Mouse (Mus musculus) liver, embryonic 14.5 days (tissue): ENCODE results near the gene Nuak1. TPM values are rescaled to one million over a fixed set of nuclear protein-coding genes. Genes with fewer than 3 reads are reported as not detected.

Source experiments
- ATAC-seq: fragments of 200-750 bp; cut with Nextera tagmentation; 2 replicates; pipeline ENCODE4 v1.8.0; 2017; ENCODE audit warnings: moderate number of reproducible peaks, mild to moderate bottlenecking, moderate library complexity; ENCODE audit not compliant: insufficient read depth
- DNase-seq, 3 experiments: peaks; one replicate each; pipeline ENCODE4 v3.0.0-alpha.2; 2012 to 2013; ENCODE audit warnings: low read depth in 3 of 3, low spot score in 3 of 3
- H3K27ac ChIP-seq: fragments of 300-500 bp; sonication (generic); 2 replicates; pipeline ENCODE4 v1.5.1; 2014; ENCODE audit warnings: moderate library complexity, mild to moderate bottlenecking, control low read depth, inconsistent platforms
- H3K27me3 ChIP-seq: fragments of 300-500 bp; sonication (generic); 2 replicates; pipeline ENCODE4 v1.6.1; 2014; ENCODE audit warnings: mild to moderate bottlenecking, low read length, moderate library complexity; ENCODE audit not compliant: control insufficient read depth, insufficient read depth
- H3K36me3 ChIP-seq: fragments of 300-500 bp; sonication (generic); replicated peaks from 2 replicates; pipeline ENCODE4 v1.6.1; 2014; ENCODE audit warnings: low read depth; ENCODE audit not compliant: control insufficient read depth, insufficient read depth
- H3K4me1 ChIP-seq, 2 experiments: fragments of 200-500 bp in 1 of 2; fragments of 300-500 bp in 1 of 2; sonication (generic) in 1 of 2; replicated peaks; 2 replicates each; pipeline ENCODE4 v1.6.1; 2012 to 2014; ENCODE audit warnings: antibody characterized with exemption in 1 of 2, inconsistent platforms in 1 of 2, low read length in 1 of 2; ENCODE audit not compliant: control insufficient read depth in 2 of 2, insufficient read depth in 2 of 2
- H3K4me2 ChIP-seq: fragments of 300-500 bp; sonication (generic); 2 replicates; pipeline ENCODE4 v1.6.1; 2014; ENCODE audit warnings: low read depth, mild to moderate bottlenecking, control low read depth, moderate library complexity
- H3K4me3 ChIP-seq, 2 experiments: fragments of 200-500 bp in 1 of 2; fragments of 300-500 bp in 1 of 2; sonication (generic) in 1 of 2; 2 replicates each; pipeline ENCODE4 v1.5.1; 2012 to 2014; ENCODE audit warnings: low read depth in 2 of 2, low read length in 2 of 2, mild to moderate bottlenecking in 2 of 2, control low read depth in 1 of 2, inconsistent platforms in 1 of 2, moderate library complexity in 1 of 2; ENCODE audit not compliant: insufficient read depth in 1 of 2
- H3K9ac ChIP-seq: fragments of 300-500 bp; sonication (generic); replicated peaks from 2 replicates; pipeline ENCODE4 v1.6.1; 2014; ENCODE audit warnings: mild to moderate bottlenecking, control low read depth, moderate library complexity
- H3K9me3 ChIP-seq: fragments of 300-500 bp; sonication (generic); 2 replicates; pipeline ENCODE4 v1.6.1; 2016; ENCODE audit warnings: low read length, mixed read lengths; ENCODE audit not compliant: control insufficient read depth
- CTCF ChIP-seq: IDR thresholded peaks from 2 replicates; pipeline ENCODE4 v1.5.1; 2016; ENCODE audit warnings: antibody characterized with exemption, low read depth, control low read depth
- EP300 ChIP-seq: IDR thresholded peaks from 2 replicates; pipeline ENCODE4 v1.6.1; 2016; ENCODE audit warnings: antibody characterized with exemption, low read depth
- WGBS: fragments of 180-500 bp; shearing (Covaris S2); extraction: QIAGEN DNeasy Blood & Tissue Kit; methylation state at CpG from one replicate; pipeline ENCODE4 v1.1.7; 2014; ENCODE audit not compliant: insufficient replicate concordance; 5-methylcytosine and 5-hydroxymethylcytosine counted together
- polyA plus RNA-seq, 2 experiments: library from polyadenylated mRNA; depleted of rRNA in 1 of 2; stranded (reverse) in 1 of 2; unstranded in 1 of 2; fragments of >200 nt; fragmentation: Nextera tagmentation in 1 of 2; extraction: Ambion mirVana in 1 of 2; gene quantifications; 2 replicates each; pipeline versions ENCODE4 v1.2.1 to v1.2.3; 2012 to 2014

The Nuak1 gene
- polyA plus RNA-seq (2012; rRNA removed) (0.34 and 0.42 TPM in 2 replicates), polyA plus RNA-seq (2014; fragmentation: Nextera tagmentation; extraction: Ambion mirVana) (0.03 and 0.13 TPM in 2 replicates)

- peak within 1 kb of the TSS; percentile 62 for H3K4me2 ChIP-seq
- ATAC-seq = peak; percentile 71
- H3K27ac ChIP-seq = no peak within 1 kb of the TSS
- H3K4me3 ChIP-seq = peak within 1 kb of the TSS; percentile 53 to 58
- H3K9ac ChIP-seq = peak within 1 kb of the TSS; percentile 52
- peak in 1 of 3 experiments; percentile 20 for DNase-seq
- H3K4me1 ChIP-seq = 0 out of 4 replicates have a peak, but pooled peaks cover 0 to 4% of the 10 kb centered on the region in 2 experiments
- TF ChIP-seq EP300 (no peak), CTCF (no peak)
- H3K9me3 ChIP-seq = no peaks in the 10 kb centered on the region
- H3K27me3 ChIP-seq = peaks cover 41% of the 10 kb centered on the region
- no peaks in the 10 kb centered on the region for H3K36me3 ChIP-seq
- 1% methylated on average over 85 of the region's 94 CpGs for WGBS
Measured at GRCm38 (mm10) chr10:84440541-84441433, at the start of gene Nuak1. TSS of gene Nuak1 (minus strand) at chr10:84440597.

- no peak overlapping the region for H3K27ac ChIP-seq
- no peaks in the 10 kb centered on the region for H3K27me3 ChIP-seq
- H3K9ac ChIP-seq = no peak overlapping the region
- H3K9me3 ChIP-seq = no peaks in the 10 kb centered on the region
- H3K36me3 ChIP-seq = no peaks in the 10 kb centered on the region
- no peaks in the 10 kb centered on the region; a peak in 1 of 4 replicates for H3K4me1 ChIP-seq
- no peak for TF ChIP-seq CTCF
- TF ChIP-seq EP300 = no peak
- DNase-seq (no peak), ATAC-seq (no peak)
- H3K4me3 ChIP-seq = no peak overlapping the region
- 22% methylated on average over 5 of the region's 5 CpGs for WGBS
- H3K4me2 ChIP-seq = no peak overlapping the region
Measured at GRCm38 (mm10) chr10:84490115-84490514, 49.7 kb upstream of the Nuak1 start.

GRCm38 (mm10) chr10:84488315-84488714 is 47.9 kb upstream of the Nuak1 start:
- Histone ChIP-seq H3K4me1 (no peaks in the 10 kb centered on the region; a peak in 1 of 4 replicates), H3K27me3 (no peaks in the 10 kb centered on the region), H3K9me3 (no peaks in the 10 kb centered on the region), H3K4me2 (no peak overlapping the region), H3K9ac (no peak overlapping the region), H3K27ac (no peak overlapping the region), H3K4me3 (no peak overlapping the region), H3K36me3 (no peaks in the 10 kb centered on the region)
- TF ChIP-seq CTCF (peak; percentile 89), EP300 (no peak)
- WGBS = 27% methylated on average over 6 of the region's 6 CpGs
- ATAC-seq (no peak), DNase-seq (peak; percentile 22 to 28 (median 22))

- no peak overlapping the region for H3K4me3 ChIP-seq
- no peaks in the 10 kb centered on the region for H3K36me3 ChIP-seq
- H3K4me1 ChIP-seq = peaks cover 0 to 5% of the 10 kb centered on the region in 2 experiments; a peak in 1 of 4 replicates
- H3K27me3 ChIP-seq = no peaks in the 10 kb centered on the region
- no peaks in the 10 kb centered on the region for H3K9me3 ChIP-seq
- no peak overlapping the region for H3K4me2 ChIP-seq
- 43% methylated on average over 1 of the region's 1 CpGs for WGBS
- ATAC-seq (no peak), DNase-seq (no peak)
- H3K9ac ChIP-seq = no peak overlapping the region
- no peak overlapping the region for H3K27ac ChIP-seq
- TF ChIP-seq CTCF = no peak
- no peak for TF ChIP-seq EP300
Measured at GRCm38 (mm10) chr10:84484661-84485060, 44.3 kb upstream of the Nuak1 start.

- H3K4me1 ChIP-seq = peaks cover 0 to 5% of the 10 kb centered on the region in 2 experiments; a peak in 1 of 4 replicates
- no peaks in the 10 kb centered on the region for H3K9me3 ChIP-seq
- no peak overlapping the region for H3K4me3 ChIP-seq
- no peak overlapping the region for H3K4me2 ChIP-seq
- no peak overlapping the region for H3K9ac ChIP-seq
- H3K27ac ChIP-seq = no peak overlapping the region
- no peaks in the 10 kb centered on the region for H3K36me3 ChIP-seq
- 57% methylated on average over 3 of the region's 3 CpGs for WGBS
- TF ChIP-seq EP300 (no peak), CTCF (no peak)
- H3K27me3 ChIP-seq = no peaks in the 10 kb centered on the region
- no peak for DNase-seq
- no peak for ATAC-seq
Measured at GRCm38 (mm10) chr10:84483553-84483952, 43.2 kb upstream of the Nuak1 start.
